Mouse (Mus musculus) megakaryocyte-erythroid progenitor cell, adult 5-6 weeks (primary cell): ENCODE measurements at regions not wholly inside any gene's neighbourhood (a gene's known extent, or its start where the extent isn't known, plus 50 kb on each side); places are given as distances from the start of the nearest gene placed in this dataset.

Experiments
- ATAC-seq: replicated peaks from 2 replicates; pipeline ENCODE4 v1.8.0; 2016; ENCODE audit warnings: mild to moderate bottlenecking, inconsistent platforms; ENCODE audit not compliant: severe bottlenecking, poor library complexity, low FRiP score, low TSS enrichment

DNA sequence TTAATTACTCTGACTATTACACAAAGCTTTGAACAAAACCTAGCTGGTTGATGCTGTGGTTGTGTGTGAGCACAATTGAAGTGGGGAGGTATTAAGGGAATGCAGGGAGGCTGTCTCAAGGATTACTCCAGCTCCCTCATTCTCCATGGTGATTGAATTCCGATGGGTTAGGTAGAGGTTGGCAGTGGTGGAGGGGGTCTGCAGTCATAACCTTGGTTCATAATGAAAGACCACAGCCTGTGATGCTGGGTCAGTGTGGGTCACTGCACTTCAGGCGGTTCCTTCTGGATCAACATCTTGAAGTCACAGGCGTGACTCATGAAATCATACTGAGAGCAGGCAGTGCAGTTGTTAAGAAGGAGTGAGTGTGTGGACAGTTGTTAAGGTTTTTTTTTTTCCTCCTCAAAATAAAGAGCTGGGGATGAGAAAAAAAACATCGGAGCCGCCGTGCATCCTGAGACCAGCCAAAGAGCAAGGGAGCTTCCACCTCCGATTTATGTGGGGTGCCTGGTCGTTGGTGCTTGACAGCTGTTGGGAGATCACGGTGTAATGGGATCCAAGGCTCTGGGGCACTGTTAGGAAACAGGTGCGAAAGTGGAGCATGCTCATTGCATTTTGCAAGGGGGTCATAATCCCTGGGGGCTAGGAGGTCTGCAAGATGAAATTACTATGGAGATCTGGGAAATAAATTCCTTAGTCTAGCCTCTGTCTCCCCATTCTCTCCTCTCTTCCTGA is 161.5 kb upstream of the Cops8 start:
- no peak for ATAC-seq

- no peak for ATAC-seq
Observed at GRCm38 (mm10) chr1:90442250-90443240, 160.2 kb upstream of the Cops8 start.

DNA sequence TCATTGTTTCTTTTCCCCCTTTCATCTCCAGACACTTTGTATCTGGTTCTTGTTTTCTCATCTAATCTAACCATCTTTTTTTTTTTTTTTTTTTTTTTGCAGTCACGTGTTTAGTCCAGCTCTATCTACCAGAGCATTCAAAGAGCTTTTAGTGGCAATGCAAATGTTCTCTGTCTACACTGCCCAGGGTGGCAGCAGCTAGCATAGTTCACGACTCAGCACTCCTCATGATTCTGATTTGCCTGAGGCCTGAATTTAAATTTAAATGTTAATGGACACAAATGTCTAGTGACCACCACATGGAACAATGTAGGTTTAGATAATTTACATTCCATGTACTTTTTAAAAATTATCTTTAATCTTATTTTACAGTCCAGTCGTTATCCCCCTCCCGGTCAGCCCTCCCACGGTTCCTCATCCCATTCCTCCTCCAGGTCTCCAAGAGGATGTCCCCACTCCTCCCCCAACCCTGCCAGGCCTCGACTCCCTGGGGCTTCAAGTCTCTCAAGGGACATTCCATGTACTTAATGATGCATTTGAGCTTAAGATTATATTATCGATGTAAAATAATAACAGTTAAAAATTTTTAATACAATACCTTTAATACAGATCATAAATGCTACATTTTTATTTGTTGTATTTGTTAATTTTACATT is 153.1 kb upstream of the Cops8 start:
- no peak for ATAC-seq

- no peak for ATAC-seq
Observed at GRCm38 (mm10) chr1:90451942-90452557, 150.7 kb upstream of the Cops8 start.

GRCm38 (mm10) chr1:90454263-90454662 is 148.5 kb upstream of the Cops8 start:
- ATAC-seq: no peak

DNA sequence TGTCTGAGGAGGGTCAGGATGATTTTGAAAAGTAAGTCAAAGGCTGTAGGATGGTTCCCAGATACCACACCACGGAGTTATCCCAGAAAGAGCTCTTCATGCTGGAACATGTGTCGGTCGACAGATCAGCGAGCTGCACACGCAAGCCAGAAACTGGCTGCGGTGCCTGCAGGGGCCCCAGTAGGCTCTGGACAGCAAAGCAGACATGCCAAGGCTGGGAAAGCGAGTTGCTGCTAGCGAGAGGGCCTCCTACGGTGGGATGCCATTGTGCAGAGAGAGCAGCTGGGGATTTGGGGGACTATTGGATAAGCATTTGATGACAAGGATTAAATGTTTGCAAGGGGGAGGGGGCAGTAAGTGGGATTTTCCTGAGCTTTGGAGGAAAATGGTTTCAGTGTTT is 145.4 kb upstream of the Cops8 start:
- ATAC-seq: no peak

GRCm38 (mm10) chr1:90458176-90458575 is 144.6 kb upstream of the Cops8 start:
- no peak for ATAC-seq

DNA sequence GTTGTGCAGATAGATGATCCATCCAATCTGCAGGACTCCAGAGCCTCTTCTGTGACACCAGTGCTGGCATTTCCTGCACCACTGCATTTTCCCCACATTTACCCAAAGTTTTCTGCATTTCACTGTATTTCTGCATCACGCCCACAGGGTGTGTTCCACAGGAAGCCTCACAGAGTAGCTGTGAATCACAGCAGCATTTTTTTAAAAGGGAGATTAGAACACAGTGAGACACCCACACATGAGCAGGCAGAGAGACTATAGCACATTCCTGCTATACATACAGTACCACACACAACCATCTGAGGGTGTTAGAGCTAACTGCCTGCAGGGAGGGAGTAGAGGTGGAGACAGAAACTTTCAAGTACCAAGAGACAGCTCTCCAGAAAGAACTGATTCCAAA is 141.1 kb upstream of the Cops8 start:
- ATAC-seq: no peak

DNA sequence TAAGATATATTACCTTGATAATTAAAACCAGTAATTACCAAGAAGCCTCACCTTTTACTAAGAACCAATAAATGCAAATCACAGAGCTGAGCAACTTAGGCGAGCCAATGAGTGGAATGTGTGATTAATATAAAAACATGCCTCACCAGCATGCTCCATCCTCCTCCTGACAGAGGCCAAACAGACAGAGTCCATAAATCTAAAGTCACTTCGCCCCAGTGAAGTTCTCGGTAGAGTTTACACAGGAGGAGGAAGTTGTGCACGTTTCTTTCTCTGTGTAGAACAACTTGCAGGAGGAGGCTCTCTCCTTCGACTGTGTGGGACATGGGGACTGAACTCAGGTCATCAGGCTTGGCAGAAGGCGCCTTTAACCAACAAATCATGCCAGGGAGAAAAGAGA is 139.5 kb upstream of the Cops8 start:
- ATAC-seq: no peak

GRCm38 (mm10) chr1:90467646-90468045 is 135.1 kb upstream of the Cops8 start:
- no peak for ATAC-seq

DNA sequence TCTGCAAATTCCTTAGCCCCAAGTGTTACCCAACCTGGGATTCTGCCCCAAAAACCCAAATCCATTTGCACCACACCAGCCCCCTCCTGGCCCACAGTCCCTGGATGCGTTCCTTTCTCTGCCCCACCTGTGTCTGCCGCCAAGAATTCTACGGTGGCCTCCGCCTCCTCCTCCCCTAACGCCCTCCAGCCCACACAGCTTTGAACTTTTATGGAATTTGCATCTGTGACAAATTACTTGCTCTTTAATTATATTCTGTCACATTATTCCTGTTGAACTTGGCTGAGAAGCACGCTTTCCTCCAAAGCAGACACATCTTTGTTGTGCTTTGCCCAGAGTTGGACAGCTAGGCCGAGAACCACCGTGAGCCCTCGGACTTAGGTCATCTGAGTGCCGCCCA is 131.8 kb upstream of the Cops8 start:
- no peak for ATAC-seq

- ATAC-seq: no peak
Observed at GRCm38 (mm10) chr1:90471806-90472205, 131.0 kb upstream of the Cops8 start.

DNA sequence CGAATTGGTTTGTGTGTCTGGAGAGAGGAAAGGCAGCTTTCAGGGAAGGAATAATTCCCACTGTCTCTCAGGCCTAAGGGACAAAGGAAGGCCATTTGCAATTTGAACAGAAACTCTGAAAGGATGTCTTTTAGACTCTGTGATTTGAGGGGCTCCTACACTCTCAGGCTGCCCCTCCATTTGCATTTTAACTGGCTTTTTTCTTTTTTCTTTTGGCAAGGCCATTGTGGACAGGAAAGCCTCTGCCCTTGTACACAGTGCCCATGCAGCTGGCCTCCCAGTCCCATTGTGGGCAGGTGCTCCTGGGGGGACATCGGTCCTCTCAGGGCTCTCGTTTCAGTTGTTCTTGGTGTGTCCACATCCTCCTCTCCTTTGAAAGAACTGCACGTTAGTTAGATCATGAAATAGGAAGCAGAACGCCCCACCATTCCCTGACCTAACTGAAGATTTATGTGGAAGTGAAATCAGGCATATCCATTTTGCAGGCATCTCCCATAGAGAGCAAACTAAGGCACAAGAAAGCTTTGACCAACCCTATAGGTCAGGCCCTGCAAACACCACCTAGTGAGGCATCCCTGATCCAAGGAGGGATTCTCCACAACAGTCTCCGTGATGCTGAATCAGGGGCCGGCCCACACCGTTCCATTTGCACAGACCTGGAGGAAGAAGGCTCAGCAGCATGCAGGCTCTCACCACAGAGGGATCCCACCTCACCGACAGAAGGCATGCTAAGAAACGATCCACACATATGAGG is 127.5 kb upstream of the Cops8 start:
- no peak for ATAC-seq

DNA sequence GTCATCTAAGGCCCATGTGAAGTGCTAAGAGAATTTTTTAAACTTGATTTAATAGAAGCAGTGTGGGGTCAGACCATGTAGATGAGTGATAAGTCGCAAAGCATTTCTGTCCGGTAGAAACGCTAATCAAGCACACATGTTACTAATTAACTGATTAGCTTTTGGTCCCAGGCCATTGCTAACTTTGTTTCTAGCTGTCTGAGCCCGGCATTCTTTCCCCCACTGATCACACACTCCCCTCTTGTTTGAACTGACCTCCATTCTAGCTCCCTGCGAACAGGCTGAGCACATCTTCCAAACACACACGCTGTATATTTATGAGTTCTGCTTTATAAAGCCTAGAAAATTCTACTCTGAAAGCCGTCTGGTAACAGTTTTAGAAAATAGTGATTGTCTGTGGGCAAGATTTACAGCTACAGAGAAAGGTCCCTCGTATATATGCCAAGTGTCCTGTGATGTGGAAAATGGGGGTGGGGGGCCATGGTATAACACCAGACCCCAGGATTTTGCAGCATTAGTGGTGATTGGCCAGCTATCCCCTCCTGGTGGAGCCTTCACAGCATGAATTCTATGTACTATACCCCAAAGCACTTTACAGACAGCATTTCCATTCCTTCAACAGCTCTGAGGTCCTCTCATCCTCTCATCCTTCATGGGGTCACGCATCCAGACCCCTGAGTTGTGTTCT is 126.1 kb upstream of the Cops8 start:
- no peak for ATAC-seq

DNA sequence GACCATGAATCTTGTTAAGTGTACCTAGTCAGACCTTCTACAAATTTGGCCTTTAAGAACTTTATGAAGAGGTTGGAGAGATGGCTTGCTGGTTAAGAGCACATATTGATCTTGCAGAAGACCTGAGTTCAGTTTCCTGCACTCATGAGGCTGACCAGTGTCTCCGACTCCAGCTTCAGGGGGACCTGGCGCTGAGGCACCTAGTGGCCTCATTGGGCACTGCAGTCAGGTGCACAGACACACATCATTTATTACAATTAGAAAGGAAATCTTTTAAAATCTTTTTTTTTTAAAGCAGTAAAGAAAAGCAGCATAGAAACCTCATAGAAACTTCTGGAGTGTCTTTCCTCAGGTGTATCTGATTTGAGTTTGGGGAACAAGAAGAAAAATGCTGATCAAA is 123.9 kb upstream of the Cops8 start:
- no peak for ATAC-seq

DNA sequence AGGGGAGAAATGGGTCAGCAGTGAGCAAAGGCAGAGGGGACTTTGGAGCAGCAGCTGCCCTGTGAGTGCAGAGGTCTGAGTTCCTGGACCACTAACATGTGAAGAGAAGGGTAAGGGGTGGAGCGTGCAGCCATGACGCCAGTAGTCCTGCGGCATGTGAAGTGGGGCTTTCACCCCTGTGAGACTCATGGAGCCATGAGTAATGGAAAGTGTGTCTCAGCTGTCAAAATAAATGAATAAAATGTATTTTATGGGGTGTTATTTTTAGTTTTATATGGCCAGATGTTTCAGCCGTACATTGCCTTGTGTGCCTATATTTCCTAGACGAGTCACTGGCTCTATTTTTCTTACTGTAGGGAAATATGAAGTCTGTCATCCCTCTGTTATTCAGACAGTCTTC is 121.5 kb upstream of the Cops8 start:
- ATAC-seq: no peak

GRCm38 (mm10) chr1:90481708-90482107 is 121.1 kb upstream of the Cops8 start:
- ATAC-seq: no peak

DNA sequence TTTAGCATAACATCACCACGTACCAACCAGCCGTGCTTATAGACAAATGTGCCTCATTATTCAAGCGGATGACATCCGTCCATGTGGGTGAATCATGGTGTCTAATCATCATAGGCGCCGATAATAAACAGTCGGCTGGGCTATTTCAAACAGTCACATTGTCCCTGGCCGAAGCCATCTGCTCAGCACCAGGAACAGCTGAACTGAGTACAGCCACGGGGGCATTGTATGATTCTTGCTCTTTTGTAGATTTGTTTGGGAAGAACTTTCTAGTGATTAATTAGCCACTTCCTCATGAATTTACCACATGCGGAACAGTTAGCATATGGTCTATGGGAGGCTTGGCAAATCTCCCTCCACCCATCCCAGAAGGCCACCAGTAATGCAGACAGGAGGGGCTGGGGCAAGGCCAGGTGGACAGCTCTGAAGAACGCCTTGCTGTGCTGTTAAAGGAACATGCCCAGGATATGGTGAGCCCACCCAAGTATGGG is 116.4 kb upstream of the Cops8 start:
- no peak for ATAC-seq
